Mouse (Mus musculus) cerebellum, adult 8-10 months (tissue): ENCODE measurements around the gene Apol11a.
A peak's percentile ranks its signal among the peaks of the same experiment; 100 is the strongest.
"Not testable (repeated sequence)": the region's sequence is repeated elsewhere in the genome, so short reads cannot be mapped to it uniquely, and the experiment has no call there.

ENCODE experiments used
- DNase-seq: peaks from one replicate; pipeline ENCODE4 v3.0.0; 2022

Apol11a gene

GRCm38 (mm10) chr15:77507966-77508365 is at the start of gene Apol11a:
Apol11a (plus strand) TSS chr15:77508271.
- DNase-seq, result not testable (repeated sequence)

- not testable (repeated sequence) for DNase-seq
Observed at GRCm38 (mm10) chr15:77474699-77475390, 33.2 kb upstream of the Apol11a start.

- not testable (repeated sequence) for DNase-seq
Observed at GRCm38 (mm10) chr15:77476693-77477092, 31.4 kb upstream of the Apol11a start, which contains the start of gene Apol10a. Apol10a (plus strand) TSS chr15:77477047.

GRCm38 (mm10) chr15:77482140-77482794 is 25.8 kb upstream of the Apol11a start:
- no peak for DNase-seq

- not testable (repeated sequence) for DNase-seq
Observed at GRCm38 (mm10) chr15:77493181-77493580, 14.9 kb upstream of the Apol11a start.

- DNase-seq, result not testable (repeated sequence)
Observed at GRCm38 (mm10) chr15:77494694-77495093, 13.4 kb upstream of the Apol11a start.

- DNase-seq, result not testable (repeated sequence)
Observed at GRCm38 (mm10) chr15:77520596-77520995, 12.5 kb downstream of the Apol11a start.

- peak; percentile 16 for DNase-seq
Observed at GRCm38 (mm10) chr15:77523186-77523843, 15.2 kb downstream of the Apol11a start.

GRCm38 (mm10) chr15:77533216-77533615 is 25.1 kb downstream of the Apol11a start, which contains the start of gene Apol7c:
Apol7c (minus strand) TSS chr15:77533316.
- DNase-seq, result no peak

- DNase-seq, result not testable (repeated sequence)
Observed at GRCm38 (mm10) chr15:77539221-77539620, 31.1 kb downstream of the Apol11a start.

- DNase-seq, result no peak
Observed at GRCm38 (mm10) chr15:77561792-77562191, 53.7 kb downstream of the Apol11a start, which contains the start of gene 1700025B11Rik. 1700025B11Rik (minus strand) TSS chr15:77561892.

GRCm38 (mm10) chr15:77563219-77563618 is 55.1 kb downstream of the Apol11a start:
- no peak for DNase-seq
